Mouse (Mus musculus) right cerebral cortex, postnatal 14 days (tissue): ENCODE measurements around the gene Fli1.

Experiments
- DNase-seq: peaks from one replicate; pipeline ENCODE4 v3.0.0; 2022

Fli1 gene

DNA sequence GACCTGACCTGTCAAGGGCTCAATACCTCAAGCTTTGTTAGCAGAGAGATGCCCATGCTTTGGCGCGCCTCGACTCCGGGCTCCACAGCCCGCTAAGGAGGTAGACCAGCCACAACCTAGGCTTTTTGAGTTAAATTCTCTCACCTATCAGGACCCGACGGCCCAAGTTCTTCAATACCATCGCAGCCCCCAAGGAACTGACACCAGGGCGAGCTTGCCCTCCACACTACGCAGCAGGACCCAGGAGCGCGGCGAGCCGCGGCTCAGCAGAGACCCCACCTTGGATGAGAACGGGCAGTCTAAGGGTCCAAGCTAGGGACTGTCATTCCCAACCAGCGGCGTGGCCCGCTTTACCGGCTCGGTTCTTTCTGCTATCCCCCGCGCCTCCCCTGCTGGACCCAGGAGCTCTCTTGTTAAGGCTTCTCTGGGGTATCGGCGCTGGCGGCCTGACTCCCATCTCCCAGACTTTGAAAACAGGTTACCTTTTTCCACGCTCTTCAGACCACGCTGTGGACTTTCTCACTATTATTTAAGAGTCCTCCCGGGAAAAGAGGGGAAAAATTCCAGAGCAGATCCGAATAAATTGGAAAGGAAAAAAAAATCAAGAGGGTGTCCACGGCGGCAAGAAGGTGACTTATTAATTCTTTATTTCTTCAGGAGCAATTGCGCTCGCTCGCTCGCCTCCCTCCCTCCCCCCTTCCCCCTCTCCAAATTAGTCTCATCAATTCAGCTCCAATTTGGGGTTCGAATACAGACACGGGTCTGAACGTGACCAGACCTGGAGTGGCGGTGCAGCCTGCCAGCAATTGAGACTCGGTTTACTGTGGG, at the start of gene Fli1:
TSS of gene Fli1 (minus strand) at position 650 of the 828 bp plus-strand sequence.
- DNase-seq, result no peak

DNA sequence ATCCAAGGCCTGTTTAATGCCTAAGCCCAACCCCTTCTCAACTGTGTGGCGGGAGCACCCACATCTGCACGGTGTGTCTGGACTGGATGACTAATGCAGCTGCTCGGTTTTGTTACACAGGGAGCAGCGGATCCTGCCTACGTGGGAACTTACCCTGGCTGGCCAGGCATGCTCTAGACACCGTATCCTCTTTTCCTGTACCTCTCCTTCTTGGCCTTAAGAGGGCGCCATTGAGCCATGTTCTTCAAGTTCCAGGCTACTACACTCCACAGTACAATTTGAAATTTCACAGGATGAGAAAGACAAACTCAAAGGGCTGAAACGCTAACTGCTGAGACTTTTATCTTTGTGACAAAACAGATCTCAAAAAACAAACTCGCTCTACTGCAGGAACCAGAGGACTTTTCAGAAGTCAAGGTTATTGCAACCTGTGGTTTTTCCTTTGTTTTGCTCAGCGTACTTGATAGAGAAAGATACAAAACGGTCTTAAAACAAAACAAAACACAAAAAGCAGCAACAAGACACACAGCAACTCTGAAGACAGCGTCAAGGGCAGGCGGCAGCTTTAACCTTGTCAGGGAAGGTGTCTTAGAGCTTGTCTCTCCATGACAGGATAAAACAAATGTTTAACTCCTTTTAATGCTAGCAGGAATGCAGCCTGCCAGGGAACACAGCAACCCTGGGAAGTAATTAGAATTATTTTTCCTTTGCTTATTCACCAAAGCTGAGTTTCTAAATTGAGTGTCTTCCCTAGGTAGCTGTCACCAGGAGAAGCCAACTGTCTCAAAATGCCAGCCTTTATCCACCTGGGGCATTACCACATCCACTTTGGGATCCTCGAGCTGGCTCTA, 49.3 kb upstream of the Fli1 start:
- DNase-seq, result peak; percentile 32

DNA sequence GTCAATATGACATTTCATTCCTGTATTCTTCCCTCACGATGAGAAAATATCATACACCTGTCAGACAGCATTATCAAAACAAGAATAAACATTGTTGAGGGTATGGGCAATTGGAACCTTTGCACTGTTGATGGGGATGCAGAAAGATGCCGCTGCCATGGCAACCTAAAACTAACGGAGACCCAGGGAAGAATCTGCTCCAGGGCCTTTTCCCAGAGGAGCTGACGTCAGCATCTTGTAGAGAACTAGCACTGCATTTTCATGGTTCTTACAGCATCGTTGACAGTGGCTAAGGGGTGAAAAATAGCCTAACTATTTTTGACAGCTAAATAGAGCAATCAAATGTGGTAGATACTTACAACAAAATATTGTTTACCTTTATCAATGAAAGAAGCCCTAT, 47.9 kb upstream of the Fli1 start:
- DNase-seq, result no peak

DNA sequence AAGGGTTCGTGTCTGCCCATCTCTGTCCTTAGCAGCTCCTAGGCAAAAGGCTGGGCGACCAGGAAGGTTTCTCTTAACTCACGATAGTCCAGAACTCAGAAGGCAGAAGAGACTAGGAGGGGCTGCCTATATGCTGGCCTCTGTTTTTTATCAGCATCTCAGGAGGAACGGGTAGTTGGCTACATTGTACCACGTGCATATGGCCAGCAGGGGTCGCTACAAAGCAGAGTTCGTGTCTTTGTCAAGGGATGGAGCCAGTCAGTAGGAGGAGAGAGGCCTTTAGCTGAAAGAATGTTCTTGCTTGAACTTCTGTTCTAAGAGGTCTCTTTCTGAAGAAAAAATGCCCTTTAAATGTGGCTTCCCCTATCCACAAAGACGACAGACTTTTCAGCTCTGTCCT, 47.2 kb upstream of the Fli1 start:
- DNase-seq, result peak; percentile 83

DNA sequence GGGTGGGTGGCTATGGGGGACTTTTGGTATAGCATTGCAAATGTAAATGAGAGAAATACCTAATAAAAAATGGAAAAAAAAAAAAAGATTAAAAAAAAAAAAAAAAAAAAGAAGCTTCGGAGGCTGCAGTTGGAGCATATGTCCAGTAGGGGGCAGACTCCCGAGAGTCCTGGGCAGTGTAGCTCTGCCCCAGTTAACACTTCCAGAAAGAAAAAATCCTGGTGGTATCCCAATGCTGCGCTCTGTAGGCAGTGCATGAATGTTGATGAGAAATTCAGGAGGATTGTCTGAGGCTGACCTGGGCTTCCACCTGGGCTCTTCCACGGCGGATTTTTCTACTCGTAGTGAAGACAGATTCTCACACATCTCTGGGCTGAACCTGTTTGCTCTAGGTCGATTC, 42.7 kb upstream of the Fli1 start:
- no peak for DNase-seq

DNA sequence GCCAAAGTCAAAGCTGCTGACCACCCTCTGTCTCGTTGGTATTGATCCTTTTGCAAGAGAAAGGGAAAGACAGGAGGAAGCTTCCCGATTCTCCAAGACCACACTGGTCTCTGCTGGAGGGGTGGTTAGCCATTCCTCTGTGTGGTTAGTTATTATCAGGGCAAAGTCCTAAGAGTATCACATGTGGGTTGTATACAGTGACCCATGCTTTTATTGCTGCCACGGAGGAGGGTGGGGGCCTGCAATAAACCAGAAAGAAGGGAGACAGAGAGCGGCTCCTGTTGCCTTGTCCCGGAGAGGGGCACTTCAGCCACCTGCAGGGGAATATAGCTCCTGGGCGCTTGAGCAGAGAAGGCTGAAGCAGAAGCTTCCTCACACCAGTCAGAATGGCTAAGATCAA, 41.2 kb upstream of the Fli1 start:
- no peak for DNase-seq

DNA sequence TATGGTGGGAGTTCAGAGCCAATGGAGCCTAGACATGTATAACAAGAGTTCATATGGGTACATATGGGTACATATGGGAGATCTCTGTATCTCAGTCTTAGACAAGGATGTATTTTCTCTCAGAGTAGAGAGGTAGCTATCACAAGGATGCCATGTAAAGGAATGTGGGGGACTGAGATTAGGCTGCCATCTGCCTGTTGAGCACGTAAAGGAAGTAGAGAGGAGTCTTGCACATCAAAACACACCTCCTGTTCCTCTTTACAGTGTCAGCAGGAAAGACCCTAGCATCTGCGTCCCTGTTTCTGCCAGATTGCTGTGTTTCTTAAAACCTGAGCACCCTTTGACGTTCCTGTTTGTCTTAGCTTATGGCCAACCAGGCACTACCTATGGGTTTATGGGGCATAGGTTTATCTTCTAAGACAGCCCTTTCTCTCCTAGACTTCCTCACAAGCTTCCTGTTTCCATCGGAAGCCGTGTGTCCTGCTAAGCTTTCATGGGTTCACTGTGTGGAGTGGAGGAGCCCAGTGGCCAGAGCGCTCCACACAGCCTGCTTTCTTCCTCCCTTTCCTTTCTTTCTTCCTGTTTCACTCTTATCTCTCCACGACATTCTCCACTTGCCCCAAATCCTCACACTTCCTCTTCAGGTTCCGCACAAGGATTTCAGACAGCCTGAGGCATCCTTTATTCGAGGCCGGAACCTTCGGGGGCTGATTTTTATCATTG, 39.4 kb upstream of the Fli1 start:
- no peak for DNase-seq

DNA sequence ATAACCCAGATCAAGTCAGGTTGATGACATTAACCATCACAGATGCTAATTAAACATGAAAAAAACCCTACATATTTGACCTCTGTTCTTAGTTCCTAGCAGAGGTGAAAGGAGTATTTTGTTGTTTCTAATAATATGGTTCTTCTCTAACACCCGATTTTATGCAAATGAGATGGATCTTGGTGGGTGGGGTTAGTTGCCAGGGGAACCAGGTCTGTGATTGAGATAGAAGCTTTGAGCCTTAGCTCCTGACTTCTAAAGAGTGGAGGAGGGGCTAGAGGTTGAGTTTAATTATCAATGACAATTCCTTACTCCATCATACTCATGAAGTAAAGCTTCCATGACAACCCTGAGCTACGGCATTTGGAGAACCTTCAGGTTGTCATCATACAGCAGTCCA, 35.8 kb upstream of the Fli1 start:
- no peak for DNase-seq

DNA sequence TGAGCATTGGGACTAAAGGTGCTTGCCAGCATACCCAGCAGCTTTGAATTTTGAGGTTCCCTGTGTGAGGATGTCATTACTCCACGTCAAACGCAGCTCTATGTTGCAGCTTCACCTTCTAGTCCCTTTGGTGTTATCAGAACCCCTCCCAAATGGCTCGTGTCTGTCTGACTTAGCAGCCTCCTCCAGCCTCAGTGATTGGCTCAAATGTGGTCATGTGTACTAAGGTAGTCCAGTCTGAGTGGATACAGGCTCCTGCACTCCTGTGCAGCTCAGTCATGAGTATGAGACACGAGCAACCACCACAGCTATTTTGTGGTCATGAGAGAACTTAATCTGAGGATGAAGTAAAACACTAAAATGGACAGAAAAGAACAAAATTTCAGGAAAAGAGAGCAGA, 31.0 kb upstream of the Fli1 start:
- DNase-seq, result no peak

DNA sequence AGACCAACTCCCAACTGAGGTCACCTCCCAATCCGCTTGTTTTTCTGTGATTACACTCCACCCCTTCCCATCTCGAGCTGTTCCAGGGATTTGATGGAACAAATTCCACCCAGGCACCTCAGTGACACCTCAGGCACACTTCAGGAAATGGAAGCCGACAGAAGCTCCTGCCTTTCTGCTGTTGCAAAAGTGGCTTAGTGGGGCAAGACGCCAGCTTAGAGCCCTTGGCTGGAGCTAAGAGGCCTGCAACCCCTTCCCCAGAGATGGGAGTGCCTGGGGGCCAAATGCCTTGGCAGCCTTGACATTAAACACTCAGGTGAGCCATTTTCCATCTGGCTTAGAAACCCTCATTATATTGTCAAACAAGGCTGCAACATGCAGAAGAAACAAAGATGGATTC, 29.0 kb upstream of the Fli1 start:
- no peak for DNase-seq

DNA sequence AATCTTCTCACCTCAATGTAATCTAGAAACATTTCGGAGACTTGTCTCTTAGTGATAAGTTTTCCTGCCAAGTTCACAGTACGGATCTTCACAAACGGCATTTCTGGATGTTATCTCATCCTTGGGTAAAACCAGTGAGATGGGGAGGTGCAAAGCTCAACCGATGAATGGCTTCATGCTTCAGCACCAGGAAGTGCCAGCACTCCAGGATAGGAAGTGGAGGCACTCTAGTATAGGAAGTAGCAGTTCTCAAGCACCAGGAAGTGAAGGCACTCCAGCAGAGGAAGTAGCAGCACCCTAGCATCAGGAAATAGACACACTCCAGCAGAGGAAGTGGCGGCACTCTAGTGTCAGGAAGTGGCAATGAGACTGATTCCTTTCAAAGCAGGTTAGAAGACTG, 27.9 kb upstream of the Fli1 start:
- DNase-seq, result no peak

DNA sequence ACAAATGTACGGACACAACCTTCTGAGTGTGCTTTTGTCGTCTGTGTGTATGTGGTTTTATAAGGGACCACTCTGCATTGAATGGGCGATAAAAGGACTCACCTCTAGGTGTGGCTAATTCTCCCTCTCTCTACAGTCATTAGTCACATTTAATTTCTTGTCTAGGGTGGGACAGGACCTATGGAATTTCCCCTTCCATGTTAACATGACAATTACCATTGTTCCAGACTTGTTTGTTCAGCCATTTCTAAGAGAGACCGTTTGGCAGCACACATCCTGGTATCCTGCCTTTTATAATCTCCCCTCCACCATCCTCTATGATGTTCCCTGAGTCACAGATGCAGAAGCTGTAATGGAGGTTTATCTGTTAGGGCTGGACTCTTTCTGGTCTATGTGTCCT, 26.6 kb upstream of the Fli1 start:
- DNase-seq, result no peak

DNA sequence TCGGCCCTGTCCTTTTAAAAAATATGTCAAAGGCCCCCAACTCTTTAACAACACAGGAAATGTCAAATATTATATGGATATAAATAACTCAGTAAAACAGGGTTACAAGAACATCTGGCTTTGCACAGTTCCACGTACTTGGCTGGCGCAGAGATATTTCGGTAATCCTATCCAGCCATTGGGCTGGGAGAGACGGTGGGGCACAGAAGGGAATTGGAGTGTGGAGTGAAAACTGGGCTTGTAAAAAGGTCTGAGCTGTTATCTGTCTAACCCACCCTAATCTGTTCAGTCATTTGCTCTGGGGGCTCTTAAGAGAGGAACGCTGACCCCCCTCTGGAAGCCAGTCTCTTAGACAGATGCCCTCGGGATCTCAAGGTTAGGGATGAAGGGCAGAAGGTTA, 24.9 kb upstream of the Fli1 start:
- no peak for DNase-seq

DNA sequence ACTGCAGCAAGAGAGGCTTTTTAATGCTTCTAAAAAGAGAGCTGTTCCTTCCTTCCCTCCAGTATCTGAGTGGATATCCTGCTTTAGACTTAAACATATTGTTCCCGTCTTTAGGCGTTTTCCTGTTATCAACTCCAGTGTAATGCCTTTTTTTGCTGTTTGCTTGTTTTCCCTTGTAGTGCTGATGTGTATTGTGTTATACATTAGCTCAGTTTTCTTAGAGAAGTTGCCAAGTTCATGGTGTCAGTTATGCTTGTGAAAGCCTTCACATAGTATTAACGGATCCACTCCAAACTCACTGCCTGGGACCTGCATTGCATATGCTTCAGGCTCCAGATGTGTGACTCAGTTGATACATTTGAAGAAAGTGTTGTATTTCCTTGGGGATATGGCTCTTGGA, 22.6 kb upstream of the Fli1 start:
- no peak for DNase-seq

DNA sequence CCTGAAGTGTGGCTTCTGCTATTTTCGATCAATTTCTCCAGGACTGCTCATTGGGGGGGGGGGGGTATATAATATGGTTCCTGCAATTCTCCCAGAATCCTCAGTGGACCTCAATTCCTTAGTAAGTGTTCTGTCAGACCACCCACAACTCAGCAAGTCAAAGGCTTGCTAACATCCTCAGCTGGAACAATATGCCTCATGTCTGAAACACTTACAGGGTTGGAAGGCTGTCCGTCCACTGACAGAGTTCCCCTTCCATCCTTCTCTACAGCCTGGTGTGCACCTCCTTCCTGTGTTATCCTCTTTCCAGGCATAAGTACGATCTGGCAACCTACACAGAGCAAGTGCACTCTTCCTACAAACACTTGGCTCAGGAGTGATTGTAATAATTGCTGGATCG, 20.2 kb upstream of the Fli1 start:
- no peak for DNase-seq

DNA sequence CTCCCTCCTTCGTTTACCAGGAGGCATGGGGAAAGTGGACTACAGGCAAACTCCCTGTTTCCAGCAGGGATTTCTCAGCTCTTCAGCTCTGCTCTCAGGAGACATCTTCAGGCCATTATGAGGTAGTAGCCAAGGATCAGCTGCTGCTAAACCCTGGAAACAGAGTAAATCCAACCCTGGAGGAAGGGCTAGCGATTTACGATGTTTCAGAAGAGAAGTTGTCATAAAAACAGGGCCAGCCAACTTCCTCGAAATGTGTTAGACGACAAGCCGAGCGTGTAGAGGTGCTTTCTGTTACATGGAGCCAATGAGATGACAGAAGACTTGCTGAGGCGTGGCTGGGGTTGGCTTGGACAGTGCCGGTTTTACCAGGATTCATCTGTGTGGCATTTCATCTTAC, 19.7 kb upstream of the Fli1 start:
- no peak for DNase-seq

DNA sequence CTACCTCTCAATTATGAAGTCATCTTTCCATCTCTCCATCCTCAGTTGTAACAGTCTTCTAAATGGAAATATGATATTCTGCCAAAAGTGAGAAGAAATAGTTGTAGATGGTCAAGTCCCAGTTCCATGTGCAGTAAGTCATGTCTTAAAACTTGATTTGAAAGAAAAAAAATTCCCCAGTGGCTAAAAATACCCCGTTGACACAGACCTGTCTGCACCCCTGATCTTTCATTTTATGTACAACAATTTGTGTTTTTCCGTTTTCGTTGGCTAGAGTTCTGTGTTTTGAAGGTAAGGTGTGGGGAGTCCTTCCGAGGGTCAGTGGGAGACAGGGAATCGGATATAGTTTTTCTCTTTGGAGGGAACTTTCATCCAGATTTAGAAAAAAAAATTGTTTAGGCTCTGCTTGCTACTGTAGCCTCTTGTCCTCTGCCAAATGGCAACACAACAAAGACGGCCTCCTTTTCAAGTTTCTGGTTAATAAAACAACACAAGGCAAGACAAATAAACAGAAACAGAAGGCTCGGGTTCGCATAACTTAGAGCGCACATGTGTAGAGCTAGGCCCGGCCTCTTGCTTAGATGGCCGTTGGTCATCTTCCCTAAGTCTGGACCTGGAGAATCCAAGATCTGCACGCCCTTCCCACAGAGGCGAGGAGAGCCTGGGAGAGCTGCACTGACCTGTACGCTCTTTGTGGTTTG, 18.7 kb upstream of the Fli1 start:
- DNase-seq, result no peak

DNA sequence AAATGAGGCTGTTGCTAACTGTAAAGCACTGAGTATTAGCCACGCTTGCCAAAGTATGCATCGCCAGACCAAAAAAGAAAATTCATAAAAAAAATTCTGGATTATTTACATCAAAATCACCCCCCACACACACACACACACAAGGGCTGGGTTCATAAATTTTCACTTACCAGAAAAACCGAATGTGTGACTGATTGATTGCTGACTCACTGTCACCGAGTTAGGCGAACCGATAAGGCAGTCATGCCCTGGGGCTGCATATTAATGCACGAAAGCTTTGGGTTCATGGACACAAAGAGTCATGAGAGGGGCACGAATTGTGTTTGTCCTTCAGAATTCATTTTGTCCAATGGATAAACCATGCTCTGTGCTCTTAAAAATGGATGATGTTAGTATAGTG, 17.2 kb upstream of the Fli1 start:
- no peak for DNase-seq

DNA sequence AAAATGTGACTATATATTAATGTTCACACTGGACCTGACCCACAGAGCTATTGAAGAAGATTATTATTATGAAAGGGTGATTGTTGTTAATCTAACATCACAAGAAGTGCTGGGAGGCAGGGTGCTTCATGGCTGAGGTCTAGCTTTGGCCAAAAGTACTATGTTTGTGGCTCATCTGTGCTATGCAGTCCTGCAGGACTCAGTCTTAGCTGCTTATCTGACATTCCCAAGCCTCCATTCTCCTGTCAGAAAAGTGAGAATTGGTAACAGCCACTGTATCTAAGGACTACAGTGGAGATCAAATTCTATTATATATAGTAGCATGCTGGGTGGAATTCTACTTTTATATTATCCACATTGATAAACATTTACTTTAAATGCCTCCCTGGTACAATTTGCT, 16.8 kb upstream of the Fli1 start:
- DNase-seq, result no peak

DNA sequence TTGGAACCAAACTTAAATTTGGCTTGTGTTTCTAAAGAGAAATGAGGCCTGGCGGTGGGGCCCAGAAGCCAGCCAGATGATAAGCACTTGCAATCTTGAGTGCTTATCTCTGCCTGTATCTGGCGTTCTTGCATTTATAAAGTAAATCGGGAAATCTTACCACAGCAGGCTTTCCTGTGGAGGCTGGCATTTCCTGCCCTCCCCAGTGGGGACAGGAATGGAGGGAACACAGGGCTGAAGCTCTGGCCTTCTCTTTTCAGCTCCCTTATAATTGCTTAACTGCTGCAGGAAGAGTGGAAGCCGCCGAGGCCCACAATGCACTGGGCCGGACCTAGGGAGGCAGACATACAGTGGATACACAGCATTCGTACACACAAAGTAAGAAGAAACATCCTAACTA, 13.7 kb upstream of the Fli1 start:
- no peak for DNase-seq

DNA sequence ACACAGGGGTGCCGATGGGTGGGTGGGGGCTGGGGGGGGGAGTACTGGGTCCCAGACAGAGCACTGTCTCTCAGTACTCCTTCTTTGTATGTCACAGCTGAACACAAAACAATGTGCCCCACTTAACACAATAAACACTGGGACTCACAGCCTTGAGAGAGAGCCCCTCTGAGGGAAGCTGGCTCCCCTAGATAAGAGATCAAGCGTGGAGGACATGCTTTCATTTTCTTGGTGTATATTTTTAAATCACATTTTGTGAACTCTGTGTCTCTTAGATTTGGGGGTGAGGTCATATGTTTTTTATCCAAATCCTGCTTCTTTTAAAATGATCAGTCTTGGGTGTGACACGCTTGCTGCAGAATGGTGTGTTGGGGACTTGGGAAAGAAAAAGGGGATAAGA, 12.6 kb upstream of the Fli1 start:
- DNase-seq, result no peak

DNA sequence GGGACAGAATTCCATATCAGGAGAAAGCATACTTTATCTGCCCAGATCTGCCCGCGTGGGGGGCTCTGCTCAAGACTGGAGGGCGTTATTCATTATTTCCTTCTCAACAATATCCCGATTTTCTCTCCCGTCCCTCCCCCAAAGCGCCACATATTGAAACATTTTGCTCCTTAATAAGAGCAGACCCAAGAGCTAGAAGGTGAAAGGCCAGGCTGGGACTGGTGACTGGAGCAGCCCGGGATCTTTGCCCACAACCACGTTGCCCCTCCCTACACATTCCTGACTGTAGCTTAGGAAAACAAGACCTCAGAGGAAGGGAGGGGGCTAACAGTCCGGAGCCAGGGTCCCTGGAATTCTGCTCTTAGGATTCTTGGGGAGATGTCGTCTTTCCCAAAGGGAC, 7.9 kb upstream of the Fli1 start:
- DNase-seq, result no peak
